Mouse (Mus musculus): ENCODE measurements around the gene 2610008E11Rik. TPM values are rescaled to one million over a fixed set of nuclear protein-coding genes. Genes with fewer than 3 reads are reported as not detected.
"Not testable (repeated sequence)": the region's sequence is repeated elsewhere in the genome, so short reads cannot be mapped to it uniquely, and the experiment has no call there.

2610008E11Rik gene
- polyA plus RNA-seq, 1 experiment = 2.5 TPM

DNA sequence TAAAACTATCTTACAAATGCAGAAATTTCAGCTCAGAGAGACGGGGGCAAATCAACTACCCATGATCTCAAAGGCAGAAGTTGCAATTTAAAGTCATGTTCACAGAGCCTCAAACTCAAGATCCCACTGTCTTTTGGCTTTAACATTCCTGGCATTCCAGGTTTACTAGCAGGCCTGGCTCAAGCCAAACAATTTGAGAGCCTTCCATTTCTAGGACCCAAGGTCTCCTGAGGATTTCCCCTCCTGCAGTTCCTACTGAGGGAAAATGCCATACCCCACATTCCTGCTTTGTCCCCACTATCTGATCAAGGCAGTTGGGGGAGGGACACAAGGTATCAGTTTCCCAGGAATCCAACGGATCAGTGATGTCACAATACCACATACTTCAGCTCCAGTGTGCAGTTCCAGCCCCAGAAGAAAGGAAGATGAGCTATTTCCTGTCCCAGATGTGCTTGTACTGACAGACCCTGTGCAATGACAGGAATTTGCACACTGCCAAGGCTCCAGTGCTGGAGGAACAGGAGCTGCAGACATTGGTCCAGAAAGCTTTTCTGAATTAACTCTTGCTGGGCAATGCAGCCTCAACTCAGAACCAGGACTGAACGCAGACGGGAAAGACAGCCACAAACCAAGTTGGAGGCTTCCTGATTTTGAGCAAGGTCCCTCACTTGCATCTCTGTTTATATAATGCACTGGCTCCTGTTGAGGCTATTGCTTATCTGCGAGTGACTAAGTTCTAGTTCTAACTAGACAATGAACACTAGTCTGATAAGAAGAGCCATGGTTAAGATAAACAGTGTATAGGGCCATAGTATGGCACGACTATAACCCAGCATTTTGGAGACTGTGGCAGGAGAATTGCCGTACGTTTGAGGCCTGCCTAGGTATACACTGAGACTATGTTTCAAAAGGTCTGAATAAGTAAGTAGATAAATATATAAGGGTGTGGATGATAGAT is 9.2 kb upstream of the 2610008E11Rik start:
- WGBS = 80% methylated on average over 8 of the region's 8 CpGs
- no peak for DNase-seq
- TF ChIP-seq CTCF (IDR thresholded peaks at IDR 0.05; ENCODE audit: borderline replicate concordance, control insufficient read depth, extremely low read depth, insufficient read depth, low read length, poor library complexity) (no peak), POLR2A (IDR thresholded peaks at IDR 0.05; ENCODE audit: control insufficient read depth, extremely low read depth, insufficient read depth, low read length, poor library complexity) (no peak)
- H3K4me1 ChIP-seq (replicated peaks; ENCODE audit: control insufficient read depth, insufficient read depth, low read length) = no peaks in the 10 kb centered on the region
- H3K36me3 ChIP-seq (ENCODE audit: control insufficient read depth, insufficient read depth, low read length) = no peaks in the 10 kb centered on the region
- no peaks in the 10 kb centered on the region for H3K27me3 ChIP-seq (ENCODE audit: control insufficient read depth, insufficient read depth, low read length)
- no peak overlapping the region for H3K4me3 ChIP-seq (ENCODE audit: control insufficient read depth, insufficient read depth, low read length)
- no peak overlapping the region for H3K27ac ChIP-seq (ENCODE audit: control insufficient read depth, insufficient read depth, low read length)

GRCm38 (mm10) chr10:79096706-79097105 is 694 bp downstream of the 2610008E11Rik start:
- TF ChIP-seq CTCF (IDR thresholded peaks at IDR 0.05; ENCODE audit: borderline replicate concordance, control insufficient read depth, extremely low read depth, insufficient read depth, low read length, poor library complexity) (no peak), POLR2A (IDR thresholded peaks at IDR 0.05; ENCODE audit: control insufficient read depth, extremely low read depth, insufficient read depth, low read length, poor library complexity) (no peak)
- no peaks in the 10 kb centered on the region for H3K27me3 ChIP-seq (ENCODE audit: control insufficient read depth, insufficient read depth, low read length)
- 2% methylated on average over 2 of the region's 2 CpGs for WGBS
- peak overlapping the region; percentile 65 for H3K4me3 ChIP-seq (ENCODE audit: control insufficient read depth, insufficient read depth, low read length)
- no peak overlapping the region for H3K27ac ChIP-seq (ENCODE audit: control insufficient read depth, insufficient read depth, low read length)
- no peak for DNase-seq
- no peaks in the 10 kb centered on the region for H3K4me1 ChIP-seq (replicated peaks; ENCODE audit: control insufficient read depth, insufficient read depth, low read length)
- H3K36me3 ChIP-seq (ENCODE audit: control insufficient read depth, insufficient read depth, low read length) = peaks cover 9% of the 10 kb centered on the region

DNA sequence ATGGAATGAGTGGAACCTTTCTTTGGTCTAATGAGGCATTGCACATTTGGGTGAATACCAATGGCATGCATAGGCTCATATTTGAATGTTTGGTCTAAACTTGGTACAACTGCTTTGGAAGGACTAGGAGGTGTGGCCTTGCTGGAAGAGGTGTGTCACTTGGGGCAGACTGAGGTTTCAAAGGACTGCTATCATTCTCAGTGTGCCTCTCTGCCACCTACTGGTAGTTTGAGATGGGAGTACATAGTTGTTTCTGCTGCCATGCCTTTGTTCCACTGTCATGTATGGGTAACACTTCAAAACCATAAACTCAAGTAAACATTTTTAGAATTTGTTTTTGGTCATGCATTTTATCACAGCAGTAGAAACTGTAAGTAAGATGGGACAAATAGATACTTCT is 5.7 kb downstream of the 2610008E11Rik start:
- H3K36me3 ChIP-seq (ENCODE audit: control insufficient read depth, insufficient read depth, low read length) = peaks cover 35% of the 10 kb centered on the region
- H3K27ac ChIP-seq (ENCODE audit: control insufficient read depth, insufficient read depth, low read length) = no peak overlapping the region
- DNase-seq = no peak
- no peak overlapping the region for H3K4me3 ChIP-seq (ENCODE audit: control insufficient read depth, insufficient read depth, low read length)
- no peaks in the 10 kb centered on the region for H3K4me1 ChIP-seq (replicated peaks; ENCODE audit: control insufficient read depth, insufficient read depth, low read length)
- TF ChIP-seq CTCF (IDR thresholded peaks at IDR 0.05; ENCODE audit: borderline replicate concordance, control insufficient read depth, extremely low read depth, insufficient read depth, low read length, poor library complexity) (no peak), POLR2A (IDR thresholded peaks at IDR 0.05; ENCODE audit: control insufficient read depth, extremely low read depth, insufficient read depth, low read length, poor library complexity) (no peak)
- H3K27me3 ChIP-seq (ENCODE audit: control insufficient read depth, insufficient read depth, low read length) = no peaks in the 10 kb centered on the region

- H3K4me1 ChIP-seq (replicated peaks; ENCODE audit: control insufficient read depth, insufficient read depth, low read length) = no peaks in the 10 kb centered on the region
- H3K27ac ChIP-seq (ENCODE audit: control insufficient read depth, insufficient read depth, low read length) = no peak overlapping the region
- TF ChIP-seq CTCF (IDR thresholded peaks at IDR 0.05; ENCODE audit: borderline replicate concordance, control insufficient read depth, extremely low read depth, insufficient read depth, low read length, poor library complexity) (no peak), POLR2A (IDR thresholded peaks at IDR 0.05; ENCODE audit: control insufficient read depth, extremely low read depth, insufficient read depth, low read length, poor library complexity) (no peak)
- peaks cover 37% of the 10 kb centered on the region for H3K36me3 ChIP-seq (ENCODE audit: control insufficient read depth, insufficient read depth, low read length)
- WGBS = 91% methylated on average over 4 of the region's 4 CpGs
- no peaks in the 10 kb centered on the region for H3K27me3 ChIP-seq (ENCODE audit: control insufficient read depth, insufficient read depth, low read length)
- DNase-seq = no peak
- no peak overlapping the region for H3K4me3 ChIP-seq (ENCODE audit: control insufficient read depth, insufficient read depth, low read length)
Observed at GRCm38 (mm10) chr10:79089000-79089399, 8.4 kb downstream of the 2610008E11Rik start.

DNA sequence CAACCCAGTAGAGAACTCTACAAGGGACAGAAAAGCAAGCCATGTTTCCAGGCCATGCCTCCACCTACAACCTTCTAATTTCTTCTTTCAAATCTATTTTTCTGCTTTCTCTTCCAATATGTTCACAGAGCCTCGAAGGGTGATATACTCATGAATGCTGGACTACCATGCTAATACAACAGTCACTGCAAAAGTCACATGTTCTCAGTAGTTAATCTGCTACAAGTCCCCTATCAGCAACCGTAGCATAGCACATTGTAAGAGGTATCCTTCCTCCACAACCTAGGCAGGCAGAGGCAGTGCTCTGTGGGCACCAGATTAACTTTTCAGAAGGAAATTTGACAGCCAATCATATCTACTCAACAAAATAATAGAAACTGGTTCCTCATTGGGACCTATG is 10.8 kb downstream of the 2610008E11Rik start:
- no peak for DNase-seq
- no peak for TF ChIP-seq CTCF (IDR thresholded peaks at IDR 0.05; ENCODE audit: borderline replicate concordance, control insufficient read depth, extremely low read depth, insufficient read depth, low read length, poor library complexity)
- TF ChIP-seq POLR2A (IDR thresholded peaks at IDR 0.05; ENCODE audit: control insufficient read depth, extremely low read depth, insufficient read depth, low read length, poor library complexity) = no peak
- H3K4me3 ChIP-seq (ENCODE audit: control insufficient read depth, insufficient read depth, low read length) = no peak overlapping the region
- 97% methylated on average over 2 of the region's 2 CpGs for WGBS
- H3K36me3 ChIP-seq (ENCODE audit: control insufficient read depth, insufficient read depth, low read length) = peaks cover 27% of the 10 kb centered on the region
- no peaks in the 10 kb centered on the region for H3K27me3 ChIP-seq (ENCODE audit: control insufficient read depth, insufficient read depth, low read length)
- H3K4me1 ChIP-seq (replicated peaks; ENCODE audit: control insufficient read depth, insufficient read depth, low read length) = no peaks in the 10 kb centered on the region
- no peak overlapping the region for H3K27ac ChIP-seq (ENCODE audit: control insufficient read depth, insufficient read depth, low read length)

DNA sequence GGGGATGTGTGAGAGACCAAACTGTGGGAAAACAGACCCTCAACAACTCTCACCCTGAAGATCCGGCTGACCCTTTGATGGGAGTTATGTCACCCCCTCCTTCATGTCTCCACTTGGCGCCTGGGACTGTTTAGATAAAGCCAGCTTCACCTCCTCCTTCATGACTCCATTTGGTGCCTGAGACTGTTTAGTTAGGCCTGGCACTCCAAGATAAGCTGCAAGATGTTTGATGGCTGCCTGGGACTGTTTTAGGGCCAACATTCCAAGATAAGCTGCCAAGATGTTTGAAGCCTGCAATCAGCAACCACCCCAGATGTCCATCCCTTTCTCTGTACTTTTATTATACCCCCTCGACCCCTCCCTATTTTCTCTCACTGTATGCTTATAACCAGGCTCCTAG is 40.0 kb downstream of the 2610008E11Rik start:
- WGBS = 92% methylated on average over 3 of the region's 3 CpGs
- DNase-seq; H3K4me1 ChIP-seq (replicated peaks; ENCODE audit: control insufficient read depth, insufficient read depth, low read length); H3K4me3 ChIP-seq (ENCODE audit: control insufficient read depth, insufficient read depth, low read length); H3K27me3 ChIP-seq (ENCODE audit: control insufficient read depth, insufficient read depth, low read length); H3K36me3 ChIP-seq (ENCODE audit: control insufficient read depth, insufficient read depth, low read length); H3K27ac ChIP-seq (ENCODE audit: control insufficient read depth, insufficient read depth, low read length): not testable (repeated sequence)

GRCm38 (mm10) chr10:79042457-79042856 is 54.9 kb downstream of the 2610008E11Rik start:
- H3K4me3 ChIP-seq (ENCODE audit: control insufficient read depth, insufficient read depth, low read length) = not testable (repeated sequence)

More at GRCm38 (mm10) chr10:79042457-79042856, 54.9 kb downstream of the 2610008E11Rik start:
- DNase-seq; H3K27me3 ChIP-seq (ENCODE audit: control insufficient read depth, insufficient read depth, low read length); H3K27ac ChIP-seq (ENCODE audit: control insufficient read depth, insufficient read depth, low read length); H3K36me3 ChIP-seq (ENCODE audit: control insufficient read depth, insufficient read depth, low read length); H3K4me1 ChIP-seq (replicated peaks; ENCODE audit: control insufficient read depth, insufficient read depth, low read length): not testable (repeated sequence)
- WGBS = 91% methylated on average over 2 of the region's 2 CpGs
